Mouse (Mus musculus) olfactory bulb, adult 2 months (tissue): ENCODE measurements around the gene Foxp1.

Source experiments
- CTCF ChIP-seq: fragments of 200-500 bp; IDR thresholded peaks from 2 replicates; pipeline ENCODE4 v1.5.1; 2012; ENCODE audit warnings: low read depth, mild to moderate bottlenecking, low read length, moderate library complexity; ENCODE audit not compliant: insufficient read depth
- POLR2A ChIP-seq: fragments of 200-500 bp; IDR thresholded peaks from 2 replicates; pipeline ENCODE4 v1.6.1; 2012; ENCODE audit warnings: mild to moderate bottlenecking, low read depth, low read length, moderate library complexity; ENCODE audit not compliant: insufficient read depth

DNA sequence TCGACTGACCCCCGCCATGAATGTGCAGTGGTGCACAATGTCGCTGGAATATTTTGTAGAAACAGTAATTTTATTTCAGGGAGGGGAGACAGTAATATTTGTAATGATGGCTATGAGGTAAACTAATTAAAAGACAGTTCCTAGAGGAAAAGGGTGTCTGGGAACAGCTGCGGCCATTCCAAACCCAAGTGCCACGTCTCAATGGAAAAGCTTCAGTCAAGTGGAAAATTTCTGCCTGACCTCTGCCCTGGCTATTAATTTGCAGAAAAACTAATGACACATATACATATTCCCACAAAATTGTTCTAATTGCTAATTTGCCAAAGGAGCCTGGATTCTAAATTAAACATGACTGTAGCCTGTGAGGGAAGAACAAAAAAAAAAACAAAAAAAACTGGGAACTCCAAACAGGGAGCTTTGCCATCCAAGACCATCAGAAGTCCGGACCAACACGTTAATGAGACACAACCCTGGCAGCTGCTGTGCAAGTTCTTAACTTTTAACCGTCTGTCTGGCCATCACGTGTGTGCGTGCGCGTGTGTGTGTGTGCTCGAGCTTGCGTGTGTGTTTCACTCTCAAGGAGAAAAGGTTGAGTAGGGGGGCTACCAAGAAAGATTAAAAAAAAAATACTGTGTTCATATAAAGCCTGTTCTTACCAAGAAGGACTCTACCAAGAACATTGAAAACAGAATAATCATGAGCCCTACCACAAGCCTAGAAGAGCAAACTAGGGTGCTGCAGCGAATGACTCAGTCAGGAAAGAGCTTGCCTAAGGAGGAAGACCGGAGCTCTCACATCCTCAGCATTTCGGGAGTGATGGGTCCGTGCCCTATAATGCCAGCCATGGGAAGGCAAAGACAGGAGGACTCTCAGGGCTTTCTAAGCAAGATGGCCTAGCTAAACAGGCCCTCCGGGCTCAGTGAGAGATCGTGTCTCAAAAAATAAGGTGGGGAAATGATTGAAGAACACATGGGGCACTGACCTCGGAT lies 574.1 kb downstream of the Foxp1 start:
- TF ChIP-seq POLR2A (no peak), CTCF (no peak)
